Mouse (Mus musculus): ENCODE measurements around the gene Efhd2. TPM values are rescaled to one million over a fixed set of nuclear protein-coding genes. Genes with fewer than 3 reads are reported as not detected.

Efhd2 gene
- total and polyA plus RNA-seq, 2 experiments from 2014 or later, result 49.2 to 62.5 TPM

GRCm38 (mm10) chr4:141826060-141826459, 48.7 kb downstream of the Efhd2 start, which contains the start of gene Cela2a:
Gene Cela2a, minus strand, starts transcription at chr4:141826160.
- TF ChIP-seq CTCF (IDR thresholded peaks at IDR 0.05; ENCODE audit: low read depth), result no peak
- H3K4me1 ChIP-seq (ENCODE audit: insufficient read depth, low read length), result no peaks in the 10 kb centered on the region
- 54% methylated on average over 5 of the region's 5 CpGs for WGBS
- H3K9me3 ChIP-seq (ENCODE audit: low read length), result no peaks in the 10 kb centered on the region
- no peak for DNase-seq (ENCODE audit: low spot score)
- ATAC-seq, result no peak
- H3K9ac ChIP-seq (replicated peaks; ENCODE audit: low read length), result no peak within 1 kb of the TSS
- no peak within 1 kb of the TSS for H3K27ac ChIP-seq
- no peaks in the 10 kb centered on the region for H3K36me3 ChIP-seq (ENCODE audit: insufficient read depth, low read length)
- no peaks in the 10 kb centered on the region for H3K27me3 ChIP-seq (ENCODE audit: insufficient read depth, low read length)
- no peak within 1 kb of the TSS for H3K4me2 ChIP-seq (ENCODE audit: low read depth, low read length)
- no peak within 1 kb of the TSS for H3K4me3 ChIP-seq (ENCODE audit: low read length)

- no peaks in the 10 kb centered on the region for H3K36me3 ChIP-seq (ENCODE audit: insufficient read depth, low read length)
- no peak overlapping the region for H3K4me3 ChIP-seq (ENCODE audit: low read length)
- peak; percentile 20 for DNase-seq (ENCODE audit: low spot score)
- TF ChIP-seq CTCF (IDR thresholded peaks at IDR 0.05; ENCODE audit: low read depth), result no peak
- no peak overlapping the region for H3K27ac ChIP-seq
- no peaks in the 10 kb centered on the region for H3K9me3 ChIP-seq (ENCODE audit: low read length)
- no peak overlapping the region for H3K9ac ChIP-seq (replicated peaks; ENCODE audit: low read length)
- H3K4me2 ChIP-seq (ENCODE audit: low read depth, low read length), result no peak overlapping the region
- H3K27me3 ChIP-seq (ENCODE audit: insufficient read depth, low read length), result no peaks in the 10 kb centered on the region
- 54% methylated on average over 3 of the region's 3 CpGs for WGBS
- no peak for ATAC-seq
- H3K4me1 ChIP-seq (ENCODE audit: insufficient read depth, low read length), result no peaks in the 10 kb centered on the region
Measured at GRCm38 (mm10) chr4:141822979-141823378, 51.7 kb downstream of the Efhd2 start.

- ATAC-seq (no peak), DNase-seq (ENCODE audit: low spot score) (no peak)
- H3K9ac ChIP-seq (replicated peaks; ENCODE audit: low read length), result no peak overlapping the region
- H3K4me3 ChIP-seq (ENCODE audit: low read length), result no peak overlapping the region
- WGBS, result 81% methylated on average over 10 of the region's 10 CpGs
- no peaks in the 10 kb centered on the region for H3K9me3 ChIP-seq (ENCODE audit: low read length)
- 0 out of 2 replicates have a peak, but pooled peaks have one; percentile 16 for TF ChIP-seq CTCF (IDR thresholded peaks at IDR 0.05; ENCODE audit: low read depth)
- no peak overlapping the region for H3K27ac ChIP-seq
- H3K4me1 ChIP-seq (ENCODE audit: insufficient read depth, low read length), result no peaks in the 10 kb centered on the region
- no peaks in the 10 kb centered on the region for H3K27me3 ChIP-seq (ENCODE audit: insufficient read depth, low read length)
- no peaks in the 10 kb centered on the region for H3K36me3 ChIP-seq (ENCODE audit: insufficient read depth, low read length)
- H3K4me2 ChIP-seq (ENCODE audit: low read depth, low read length), result no peak overlapping the region
Measured at GRCm38 (mm10) chr4:141822089-141822488, 52.6 kb downstream of the Efhd2 start.

GRCm38 (mm10) chr4:141821178-141821577, 53.5 kb downstream of the Efhd2 start:
- Histone ChIP-seq H3K4me1 (ENCODE audit: insufficient read depth, low read length) (no peaks in the 10 kb centered on the region), H3K27ac (no peak overlapping the region), H3K4me3 (ENCODE audit: low read length) (no peak overlapping the region), H3K27me3 (ENCODE audit: insufficient read depth, low read length) (no peaks in the 10 kb centered on the region), H3K9ac (replicated peaks; ENCODE audit: low read length) (no peak overlapping the region), H3K9me3 (ENCODE audit: low read length) (no peaks in the 10 kb centered on the region), H3K36me3 (ENCODE audit: insufficient read depth, low read length) (no peaks in the 10 kb centered on the region), H3K4me2 (ENCODE audit: low read depth, low read length) (no peak overlapping the region)
- WGBS, result 63% methylated on average over 3 of the region's 3 CpGs
- no peak for TF ChIP-seq CTCF (IDR thresholded peaks at IDR 0.05; ENCODE audit: low read depth)
- no peak for DNase-seq (ENCODE audit: low spot score)
- ATAC-seq, result no peak

GRCm38 (mm10) chr4:141819316-141819715, 55.4 kb downstream of the Efhd2 start:
- TF ChIP-seq CTCF (IDR thresholded peaks at IDR 0.05; ENCODE audit: low read depth), result no peak
- WGBS, result 94% methylated on average over 7 of the region's 7 CpGs
- DNase-seq (ENCODE audit: low spot score) (no peak), ATAC-seq (no peak)
- Histone ChIP-seq H3K4me2 (ENCODE audit: low read depth, low read length) (no peak overlapping the region), H3K9ac (replicated peaks; ENCODE audit: low read length) (no peak overlapping the region), H3K4me1 (ENCODE audit: insufficient read depth, low read length) (no peaks in the 10 kb centered on the region), H3K27me3 (ENCODE audit: insufficient read depth, low read length) (no peaks in the 10 kb centered on the region), H3K9me3 (ENCODE audit: low read length) (no peaks in the 10 kb centered on the region), H3K4me3 (ENCODE audit: low read length) (no peak overlapping the region), H3K36me3 (ENCODE audit: insufficient read depth, low read length) (peaks cover 14% of the 10 kb centered on the region; the same call in 1 of the 2 replicates), H3K27ac (no peak overlapping the region)

GRCm38 (mm10) chr4:141818861-141819260, 55.9 kb downstream of the Efhd2 start:
- no peak for DNase-seq (ENCODE audit: low spot score)
- no peaks in the 10 kb centered on the region for H3K4me1 ChIP-seq (ENCODE audit: insufficient read depth, low read length)
- no peak for ATAC-seq
- no peak overlapping the region for H3K9ac ChIP-seq (replicated peaks; ENCODE audit: low read length)
- H3K27ac ChIP-seq, result no peak overlapping the region
- peaks cover 18% of the 10 kb centered on the region; the same call in 1 of the 2 replicates for H3K36me3 ChIP-seq (ENCODE audit: insufficient read depth, low read length)
- WGBS, result 89% methylated on average over 13 of the region's 13 CpGs
- no peaks in the 10 kb centered on the region for H3K9me3 ChIP-seq (ENCODE audit: low read length)
- no peak overlapping the region for H3K4me3 ChIP-seq (ENCODE audit: low read length)
- no peak overlapping the region for H3K4me2 ChIP-seq (ENCODE audit: low read depth, low read length)
- TF ChIP-seq CTCF (IDR thresholded peaks at IDR 0.05; ENCODE audit: low read depth), result no peak
- H3K27me3 ChIP-seq (ENCODE audit: insufficient read depth, low read length), result no peaks in the 10 kb centered on the region

- Histone ChIP-seq H3K9me3 (ENCODE audit: low read length) (no peaks in the 10 kb centered on the region), H3K9ac (replicated peaks; ENCODE audit: low read length) (no peak overlapping the region), H3K27me3 (ENCODE audit: insufficient read depth, low read length) (no peaks in the 10 kb centered on the region), H3K4me2 (ENCODE audit: low read depth, low read length) (no peak overlapping the region), H3K36me3 (ENCODE audit: insufficient read depth, low read length) (peaks cover 28% of the 10 kb centered on the region), H3K4me3 (ENCODE audit: low read length) (no peak overlapping the region), H3K4me1 (ENCODE audit: insufficient read depth, low read length) (no peaks in the 10 kb centered on the region), H3K27ac (no peak overlapping the region)
- no peak for ATAC-seq
- no peak for DNase-seq (ENCODE audit: low spot score)
- 63% methylated on average over 10 of the region's 10 CpGs for WGBS
- TF ChIP-seq CTCF (IDR thresholded peaks at IDR 0.05; ENCODE audit: low read depth), result no peak
Measured at GRCm38 (mm10) chr4:141817706-141818105, 57.0 kb downstream of the Efhd2 start.

Data from hindbrain, postnatal 0 days (tissue).